Mouse (Mus musculus): ENCODE data around the gene Lct. TPM values are rescaled to one million over a fixed set of nuclear protein-coding genes. Genes with fewer than 3 reads are reported as not detected.

Lct gene
- total RNA-seq (2023), result 0.37 TPM

GRCm38 (mm10) chr1:128328218-128328617, at the start of gene Lct:
Gene Lct (minus strand): TSS chr1:128328318.

GRCm38 (mm10) chr1:128359554-128360376, 31.6 kb upstream of the Lct start, which contains the start of gene Mcm6:
Gene Mcm6 (minus strand): TSS chr1:128359664.

GRCm38 (mm10) chr1:128243627-128243995, 84.5 kb downstream of the Lct start, which contains the start of gene Ubxn4:
Gene Ubxn4 (plus strand): TSS chr1:128243964.

Other genes starting within 250 kb of the Lct start
- gene Zranb3, start 225.3 kb downstream of the Lct start, total RNA-seq (2023), result 6.7 TPM
- 106 TPM for gene R3hdm1, start 225.0 kb downstream of the Lct start, total RNA-seq (2023)
- gene Ubxn4, start 84.4 kb downstream of the Lct start, total RNA-seq (2023), result 93.3 TPM
- 52.0 TPM for gene Mcm6, start 31.3 kb upstream of the Lct start, total RNA-seq (2023)
- 60.9 TPM for gene Dars, start 89.0 kb upstream of the Lct start, total RNA-seq (2023)

Measured in CD8-positive naive resting alpha-beta T cell, adult 57 days (primary cell).